Mouse (Mus musculus) midbrain, embryonic 14.5 days (tissue): ENCODE measurements around the gene Ckmt1. TPM values are rescaled to one million over a fixed set of nuclear protein-coding genes. Genes with fewer than 3 reads are reported as not detected.
"Not testable (repeated sequence)": the region's sequence is repeated elsewhere in the genome, so short reads cannot be mapped to it uniquely, and the experiment has no call there.

Source experiments
- ATAC-seq: fragments of 200-750 bp; cut with Nextera tagmentation; 2 replicates; pipeline ENCODE4 v1.8.0; 2017; ENCODE audit warnings: moderate number of reproducible peaks, moderate library complexity; ENCODE audit not compliant: low FRiP score, low TSS enrichment
- DNase-seq: peaks from one replicate; pipeline ENCODE4 v3.0.0-alpha.2; 2015
- H3K27ac ChIP-seq: fragments of 300-500 bp; sonication (generic); replicated peaks from 2 replicates; pipeline ENCODE4 v1.5.1; 2014; ENCODE audit warnings: mild to moderate bottlenecking, low read depth, low read length, moderate library complexity
- H3K27me3 ChIP-seq: fragments of 300-500 bp; sonication (generic); 2 replicates; pipeline ENCODE4 v1.6.1; 2014; ENCODE audit warnings: low read length, control low read depth, mixed read lengths; ENCODE audit not compliant: control insufficient read depth, insufficient read depth
- H3K36me3 ChIP-seq: fragments of 300-500 bp; sonication (generic); 2 replicates; pipeline ENCODE4 v1.6.1; 2014; ENCODE audit warnings: low read length, control low read depth; ENCODE audit not compliant: control insufficient read depth, insufficient read depth
- H3K4me1 ChIP-seq: fragments of 300-500 bp; sonication (generic); 2 replicates; pipeline ENCODE4 v1.6.1; 2014; ENCODE audit warnings: mild to moderate bottlenecking, antibody characterized with exemption, low read length, control low read depth; ENCODE audit not compliant: control insufficient read depth, insufficient read depth
- H3K4me2 ChIP-seq: fragments of 300-500 bp; sonication (generic); 2 replicates; pipeline ENCODE4 v1.6.1; 2014; ENCODE audit warnings: mild to moderate bottlenecking, low read length, moderate library complexity
- H3K4me3 ChIP-seq: fragments of 300-500 bp; sonication (generic); replicated peaks from 2 replicates; pipeline ENCODE4 v1.5.1; 2014; ENCODE audit warnings: low read depth, low read length
- H3K9ac ChIP-seq: fragments of 300-500 bp; sonication (generic); replicated peaks from 2 replicates; pipeline ENCODE4 v1.6.1; 2014; ENCODE audit warnings: mild to moderate bottlenecking, low read length, moderate library complexity
- H3K9me3 ChIP-seq: fragments of 300-500 bp; sonication (generic); 2 replicates; pipeline ENCODE4 v1.6.1; 2016; ENCODE audit warnings: low read length, control low read depth, mixed read lengths; ENCODE audit not compliant: control insufficient read depth
- WGBS: fragments of 180-500 bp; shearing (Covaris S2); extraction: QIAGEN DNeasy Blood & Tissue Kit; methylation state at CpG from one replicate; pipeline ENCODE4 v1.1.7; 2014; 5-methylcytosine and 5-hydroxymethylcytosine counted together
- polyA plus RNA-seq: library from polyadenylated mRNA; unstranded; fragments of >200 nt; fragmentation: Nextera tagmentation; extraction: Ambion mirVana; gene quantifications from 2 replicates; pipeline ENCODE4 v1.2.1, GENCODE M21; 2014

Ckmt1 gene
- polyA plus RNA-seq, 1 experiment from 2014 or later, result 47.3 TPM

DNA sequence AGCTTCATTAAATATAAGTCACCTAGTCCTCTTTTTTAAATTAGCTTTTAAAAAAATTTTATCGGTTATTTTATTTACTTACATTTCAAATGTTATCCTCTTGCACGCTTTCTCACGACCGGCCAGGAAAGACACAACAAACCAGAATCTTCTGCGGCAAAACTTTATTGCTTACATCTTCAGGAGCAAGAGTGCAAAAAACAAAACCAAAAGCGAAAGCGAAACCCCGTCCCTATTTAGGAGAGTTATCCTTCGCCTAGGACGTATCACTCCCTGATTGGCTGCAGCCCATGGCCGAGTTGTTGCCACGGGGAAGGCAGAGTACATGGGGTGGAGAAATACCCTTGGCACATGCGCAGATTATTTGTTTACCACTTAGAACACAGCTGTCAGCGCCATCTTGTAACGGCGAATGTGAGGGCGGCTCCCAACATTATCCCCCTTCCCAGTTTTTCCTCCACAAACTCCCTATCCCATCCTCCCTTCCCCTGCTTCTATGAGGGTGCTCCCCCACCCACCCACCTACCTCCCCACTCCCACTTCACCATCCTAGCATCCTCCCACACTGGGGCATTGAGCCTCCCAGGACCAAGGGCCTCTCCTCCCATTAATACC, 29.6 kb downstream of the Ckmt1 start, which contains the start of gene Strc:
TSS of gene Strc (minus strand) at position 208 of the 615 bp plus-strand sequence.
- not testable (repeated sequence) for ATAC-seq, H3K4me3 ChIP-seq

GRCm38 (mm10) chr2:121396624-121397023, 39.1 kb downstream of the Ckmt1 start:
- H3K27ac ChIP-seq, result no peak overlapping the region
- H3K9ac ChIP-seq, result no peak overlapping the region
- no peak overlapping the region for H3K4me2 ChIP-seq
- no peaks in the 10 kb centered on the region for H3K36me3 ChIP-seq
- no peaks in the 10 kb centered on the region for H3K9me3 ChIP-seq
- no peaks in the 10 kb centered on the region for H3K4me1 ChIP-seq
- WGBS, result 15% methylated on average over 8 of the region's 8 CpGs
- ATAC-seq (no peak), DNase-seq (peak; percentile 96)
- H3K4me3 ChIP-seq, result no peak overlapping the region
- H3K27me3 ChIP-seq, result no peaks in the 10 kb centered on the region

More for the DNA sequence above, 29.6 kb downstream of the Ckmt1 start, which contains the start of gene Strc:
- not testable (repeated sequence) for H3K9me3 ChIP-seq, H3K4me1 ChIP-seq, DNase-seq, H3K4me2 ChIP-seq, H3K36me3 ChIP-seq, H3K27me3 ChIP-seq, H3K27ac ChIP-seq, H3K9ac ChIP-seq
- 97% methylated on average over 15 of the region's 17 CpGs for WGBS

DNA sequence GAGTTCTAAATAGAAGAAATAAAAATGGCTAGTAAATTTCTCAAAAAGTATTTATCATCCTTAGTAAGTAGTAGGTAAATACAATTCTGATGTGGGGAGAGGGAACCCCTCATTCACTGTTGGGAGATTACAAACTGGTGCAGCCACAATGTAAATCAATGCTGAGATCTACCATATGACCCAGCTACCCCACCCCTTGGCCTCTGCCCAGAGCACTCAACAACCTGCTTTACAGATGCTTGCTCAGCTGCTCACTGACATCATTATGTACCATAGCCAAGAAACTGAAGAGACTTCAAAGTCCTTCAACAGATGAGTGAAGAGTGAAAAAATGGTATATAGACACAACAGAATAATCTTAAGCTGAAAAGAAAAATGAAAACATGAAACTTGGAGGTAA, 45.8 kb downstream of the Ckmt1 start:
- no peaks in the 10 kb centered on the region for H3K36me3 ChIP-seq
- no peak overlapping the region for H3K27ac ChIP-seq
- DNase-seq (no peak), ATAC-seq (no peak)
- no peak overlapping the region for H3K4me3 ChIP-seq
- H3K9me3 ChIP-seq, result no peaks in the 10 kb centered on the region
- no peak overlapping the region for H3K4me2 ChIP-seq
- H3K9ac ChIP-seq, result no peak overlapping the region
- no peaks in the 10 kb centered on the region for H3K27me3 ChIP-seq
- no peaks in the 10 kb centered on the region for H3K4me1 ChIP-seq

DNA sequence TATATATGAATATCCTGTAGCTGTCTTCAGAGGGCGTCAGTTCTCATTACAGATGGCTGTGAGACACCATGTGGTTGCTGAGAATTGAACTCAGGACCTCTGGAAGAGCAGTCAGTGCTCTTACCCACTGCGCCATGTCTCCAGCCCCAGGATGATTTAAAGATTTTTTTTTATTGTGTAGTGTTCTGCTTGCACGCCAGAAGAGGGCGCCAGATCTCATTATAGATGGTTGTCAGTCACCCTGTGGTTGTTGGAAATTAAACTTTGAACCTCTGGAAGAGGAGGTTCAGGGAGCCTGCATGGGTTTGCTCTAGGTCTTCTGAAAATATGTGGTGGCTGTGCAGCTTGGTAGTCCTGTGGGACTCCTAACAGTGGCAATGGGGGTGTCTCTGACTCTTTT, 50.6 kb downstream of the Ckmt1 start:
- ATAC-seq (no peak), DNase-seq (peak; percentile 9)
- no peaks in the 10 kb centered on the region for H3K27me3 ChIP-seq
- H3K4me2 ChIP-seq, result no peak overlapping the region
- H3K4me3 ChIP-seq, result no peak overlapping the region
- no peaks in the 10 kb centered on the region for H3K4me1 ChIP-seq
- H3K27ac ChIP-seq, result no peak overlapping the region
- H3K9me3 ChIP-seq, result no peaks in the 10 kb centered on the region
- 31% methylated on average over 4 of the region's 4 CpGs for WGBS
- H3K9ac ChIP-seq, result no peak overlapping the region
- 0 out of 2 replicates have a peak, but pooled peaks cover 2% of the 10 kb centered on the region for H3K36me3 ChIP-seq

DNA sequence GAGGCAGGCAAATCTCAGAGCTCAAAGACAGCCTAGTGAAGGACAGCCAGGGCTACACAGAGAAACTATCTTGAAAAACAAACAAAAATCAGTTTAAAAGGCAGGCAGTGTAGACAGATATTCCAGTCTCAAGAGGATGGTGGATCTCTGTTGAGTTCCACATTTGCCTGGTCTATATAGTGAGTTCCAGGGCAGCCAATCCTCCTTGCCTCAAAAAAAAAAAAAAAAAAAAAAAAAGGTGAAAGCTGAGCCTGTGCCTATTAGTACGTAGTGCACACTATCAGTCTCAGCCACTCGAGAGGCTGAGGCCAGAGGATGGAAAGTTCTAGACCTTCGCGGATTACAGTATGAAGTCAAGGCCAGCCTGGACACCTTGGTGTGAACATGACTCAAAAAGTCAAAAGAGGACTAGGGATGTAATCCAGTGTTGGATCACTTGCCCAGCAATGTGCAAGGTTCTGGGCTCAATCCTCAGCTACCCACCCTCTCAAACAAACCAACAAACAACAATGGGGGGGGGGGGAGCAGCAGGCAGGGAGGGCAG, 55.4 kb downstream of the Ckmt1 start:
- DNase-seq (peak; percentile 59), ATAC-seq (peak; percentile 12)
- peak overlapping the region; percentile 75 for H3K4me2 ChIP-seq

More for the DNA sequence above, 55.4 kb downstream of the Ckmt1 start:
- Histone ChIP-seq H3K27me3 (no peaks in the 10 kb centered on the region), H3K9ac (peak overlapping the region; percentile 96), H3K4me1 (peaks cover 20% of the 10 kb centered on the region), H3K27ac (peak overlapping the region; percentile 97), H3K9me3 (no peaks in the 10 kb centered on the region), H3K36me3 (peaks cover 13% of the 10 kb centered on the region), H3K4me3 (peak overlapping the region; percentile 99)
- 16% methylated on average over 4 of the region's 4 CpGs for WGBS

Other genes with a start within 250 kb of the Ckmt1 start
- not detected in 2 replicates for gene Tgm7, start 247.9 kb upstream of the Ckmt1 start, polyA plus RNA-seq
- gene Adal, start 217.3 kb upstream of the Ckmt1 start, polyA plus RNA-seq, result 30.7 and 40.0 TPM in 2 replicates
- 18.2 and 23.3 TPM in 2 replicates for gene Lcmt2, start 217.1 kb upstream of the Ckmt1 start, polyA plus RNA-seq
- gene Tubgcp4, start 187.1 kb upstream of the Ckmt1 start, polyA plus RNA-seq, result 35.9 and 49.2 TPM in 2 replicates
- 8.0 and 9.3 TPM in 2 replicates for gene Zscan29, start 186.6 kb upstream of the Ckmt1 start, polyA plus RNA-seq
- 146 and 193 TPM in 2 replicates for gene Trp53bp1, start 86.3 kb upstream of the Ckmt1 start, polyA plus RNA-seq
- gene Map1a, start 68.1 kb upstream of the Ckmt1 start, polyA plus RNA-seq, result 19.6 and 25.7 TPM in 2 replicates
- 14.9 and 19.7 TPM in 2 replicates for gene Ppip5k1, start 2.3 kb upstream of the Ckmt1 start, polyA plus RNA-seq
- not detected in 2 replicates for gene Strc, start 29.5 kb downstream of the Ckmt1 start, polyA plus RNA-seq
- 238 and 249 TPM in 2 replicates for gene Pdia3, start 56.1 kb downstream of the Ckmt1 start, polyA plus RNA-seq
- gene Catsper2, start 56.1 kb downstream of the Ckmt1 start, polyA plus RNA-seq, result 2.9 and 4.5 TPM in 2 replicates
- 1.4 and 2.0 TPM in 2 replicates for gene Ell3, start 86.6 kb downstream of the Ckmt1 start, polyA plus RNA-seq
- gene Serf2, start 91.5 kb downstream of the Ckmt1 start, polyA plus RNA-seq, result 352 and 382 TPM in 2 replicates
- gene Hypk, start 95.6 kb downstream of the Ckmt1 start, polyA plus RNA-seq, result 92.4 and 102 TPM in 2 replicates
- gene Serinc4, start 99.1 kb downstream of the Ckmt1 start, polyA plus RNA-seq, result 1.8 TPM in 2 replicates
- 74.5 and 75.5 TPM in 2 replicates for gene Mfap1b, start 116.4 kb downstream of the Ckmt1 start, polyA plus RNA-seq
- 26.7 and 31.4 TPM in 2 replicates for gene Mfap1a, start 149.0 kb downstream of the Ckmt1 start, polyA plus RNA-seq
- 3.6 and 5.4 TPM in 2 replicates for gene Wdr76, start 149.0 kb downstream of the Ckmt1 start, polyA plus RNA-seq